Mouse (Mus musculus) R1 (cell line): ENCODE measurements around the gene Pld6.
A peak's percentile ranks its signal among the peaks of the same experiment; 100 is the strongest.

ENCODE experiments used
- DNase-seq: peaks from one replicate; pipeline ENCODE4 v3.0.0-alpha.2; 2018; ENCODE audit warnings: low read depth, low spot score

Gene Pld6

GRCm38 (mm10) chr11:59787199-59787781, at the start of gene Pld6:
Pld6 (minus strand) TSS chr11:59787645.
- DNase-seq = peak; percentile 92

DNA sequence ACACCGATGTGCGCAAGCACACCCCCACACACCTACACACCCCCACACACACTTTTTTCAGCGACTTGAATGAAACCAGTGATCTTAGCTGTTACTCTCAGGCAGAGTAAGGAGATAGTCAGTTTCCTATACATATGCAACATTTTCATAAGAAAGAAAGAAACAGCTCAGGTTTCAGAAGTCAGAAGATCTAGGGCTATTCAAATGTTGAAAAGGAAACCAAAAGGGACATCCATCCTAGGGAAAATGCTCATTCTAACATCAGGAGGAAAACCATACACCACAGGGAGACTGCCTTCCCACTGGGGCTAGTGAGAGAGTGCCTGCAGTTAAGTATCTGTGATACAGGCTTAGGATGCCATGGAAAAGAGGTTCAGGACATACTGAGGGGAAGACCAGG, 34.2 kb upstream of the Pld6 start:
- DNase-seq = peak; percentile 64

DNA sequence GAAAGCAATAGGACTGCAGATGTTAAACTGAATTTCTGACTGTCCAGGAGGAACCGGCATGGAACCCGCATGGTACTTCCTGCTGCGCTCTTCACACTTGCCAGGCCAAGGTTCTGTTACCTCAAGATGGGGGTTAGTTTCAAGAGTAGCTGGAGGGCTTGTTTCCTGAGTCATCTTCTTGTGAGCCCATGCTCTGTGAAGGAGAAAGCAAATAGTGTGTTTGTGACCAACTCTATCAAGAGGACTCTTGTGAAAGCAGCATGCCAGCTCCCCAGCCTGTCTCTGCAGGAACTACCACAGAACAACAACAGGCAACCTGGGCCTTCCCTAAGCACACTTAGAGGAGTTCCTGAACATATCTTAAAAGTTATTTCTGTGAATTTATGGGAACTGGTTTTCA, 30.5 kb upstream of the Pld6 start:
- no peak for DNase-seq

- DNase-seq = no peak
Measured at GRCm38 (mm10) chr11:59815482-59816065, 28.1 kb upstream of the Pld6 start.

- DNase-seq = no peak
Measured at GRCm38 (mm10) chr11:59814936-59815335, 27.5 kb upstream of the Pld6 start.

DNA sequence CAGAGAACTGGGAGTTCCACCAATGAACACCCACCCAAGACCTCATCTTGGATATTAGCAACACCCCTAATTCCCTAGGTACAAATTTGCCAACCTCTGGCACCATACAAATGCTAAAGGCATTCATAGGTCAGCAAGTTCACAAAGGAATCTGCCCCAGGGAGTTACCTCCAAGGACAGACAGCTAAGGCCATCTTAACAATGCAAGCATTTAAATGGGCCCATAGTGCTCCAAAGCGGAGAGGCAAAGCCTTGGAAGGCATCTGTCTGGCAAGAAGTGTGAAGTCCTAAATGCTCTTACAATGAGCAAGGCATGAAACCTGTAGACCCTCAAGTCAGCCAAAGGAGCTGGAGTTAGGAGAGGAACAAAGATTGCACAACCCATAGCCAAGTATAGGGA, 26.9 kb upstream of the Pld6 start:
- DNase-seq = peak; percentile 87

- DNase-seq = no peak
Measured at GRCm38 (mm10) chr11:59813276-59813675, 25.8 kb upstream of the Pld6 start.

DNA sequence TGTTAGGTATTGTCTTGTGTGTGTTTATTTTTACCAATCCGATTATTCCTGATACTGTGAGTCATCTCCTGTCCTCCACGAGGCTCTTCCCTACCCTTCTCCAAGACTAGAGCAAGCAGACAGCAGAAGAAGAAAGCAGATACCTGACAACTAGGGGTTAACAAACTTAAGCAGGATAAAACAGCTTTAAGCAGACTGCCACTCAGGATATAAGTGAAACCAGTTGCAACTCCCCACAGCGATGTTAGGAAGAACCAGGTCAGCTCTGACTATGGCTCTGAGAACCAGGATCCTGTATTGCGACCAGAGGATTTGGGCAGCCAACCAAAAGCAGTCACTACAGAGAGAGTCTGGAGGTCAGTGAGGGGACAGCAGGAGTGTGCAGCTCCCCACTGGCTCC, 23.8 kb upstream of the Pld6 start:
- DNase-seq = no peak

DNA sequence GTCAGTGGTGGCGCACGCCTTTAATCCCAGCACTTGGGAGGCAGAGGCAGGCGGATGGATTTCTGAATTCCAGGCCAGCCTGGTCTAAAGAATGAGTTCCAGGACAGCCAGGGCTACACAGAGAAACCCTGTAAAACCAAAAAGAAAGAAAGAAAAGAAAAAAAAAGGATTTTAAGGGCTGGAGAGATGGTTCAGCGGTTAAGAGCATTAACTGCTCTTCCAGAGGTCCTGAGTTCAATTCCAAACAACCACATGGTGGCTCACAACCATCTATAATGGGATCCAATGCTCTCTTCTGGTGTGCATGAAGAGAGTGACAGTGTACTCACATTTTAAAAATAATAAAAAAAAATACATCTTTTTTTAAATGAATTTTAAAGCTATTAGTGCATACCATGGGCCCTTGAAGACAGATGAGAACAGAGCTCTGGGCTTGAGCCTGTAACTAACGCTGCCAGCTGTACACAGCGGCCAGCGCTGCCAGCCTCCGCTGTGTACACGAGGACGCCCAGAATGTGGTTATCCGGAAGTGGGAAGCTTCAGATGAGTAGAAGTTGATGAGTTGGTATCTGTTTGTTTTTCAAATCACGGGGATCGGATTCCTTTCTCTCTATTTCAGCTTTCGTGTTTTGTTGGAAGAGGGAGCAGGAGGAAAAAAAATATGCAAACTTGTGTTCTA, 23.2 kb upstream of the Pld6 start:
- DNase-seq = no peak

- peak; percentile 92 for DNase-seq
Measured at GRCm38 (mm10) chr11:59809670-59810474, 22.4 kb upstream of the Pld6 start, which contains the start of gene Flcn. Flcn (minus strand) TSS chr11:59810016.

GRCm38 (mm10) chr11:59809071-59809669, 21.7 kb upstream of the Pld6 start:
- DNase-seq = no peak

DNA sequence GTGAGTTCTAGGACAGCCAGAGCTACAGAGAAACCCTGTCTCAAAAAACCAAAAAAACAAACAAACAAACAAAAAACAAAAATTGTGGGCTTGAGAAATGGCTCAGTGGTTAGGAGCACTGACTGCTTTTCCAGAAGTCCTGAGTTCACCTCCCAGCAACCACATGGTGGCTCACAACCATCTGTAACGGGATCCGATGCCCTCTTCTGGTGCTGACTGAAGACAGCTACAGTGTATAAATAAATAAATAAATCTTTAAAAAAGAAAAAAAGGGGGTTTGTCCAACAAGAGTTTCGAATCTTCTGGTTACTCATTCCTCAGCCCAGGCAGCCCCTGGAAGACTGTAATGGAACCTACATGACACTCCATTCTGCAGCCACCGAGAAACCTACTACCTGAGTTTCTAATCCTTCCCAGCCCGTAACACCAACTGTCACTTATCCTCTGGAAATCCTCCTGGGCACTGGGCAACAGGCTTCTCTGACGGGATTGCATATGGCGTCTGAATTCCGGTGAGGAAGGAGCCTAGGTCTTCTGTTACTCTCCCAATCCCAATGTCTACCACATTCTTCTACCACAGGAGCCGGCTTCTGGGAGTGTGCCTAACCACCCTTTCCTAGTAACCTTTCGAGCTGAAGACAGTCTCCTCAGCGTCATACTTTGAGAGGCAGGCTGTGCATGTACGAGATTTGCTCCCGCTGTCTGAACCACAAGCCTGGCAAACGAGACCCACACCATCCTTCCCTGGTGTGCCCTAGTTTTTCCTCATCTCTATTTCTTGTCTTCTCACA, 20.9 kb upstream of the Pld6 start:
- DNase-seq = no peak

DNA sequence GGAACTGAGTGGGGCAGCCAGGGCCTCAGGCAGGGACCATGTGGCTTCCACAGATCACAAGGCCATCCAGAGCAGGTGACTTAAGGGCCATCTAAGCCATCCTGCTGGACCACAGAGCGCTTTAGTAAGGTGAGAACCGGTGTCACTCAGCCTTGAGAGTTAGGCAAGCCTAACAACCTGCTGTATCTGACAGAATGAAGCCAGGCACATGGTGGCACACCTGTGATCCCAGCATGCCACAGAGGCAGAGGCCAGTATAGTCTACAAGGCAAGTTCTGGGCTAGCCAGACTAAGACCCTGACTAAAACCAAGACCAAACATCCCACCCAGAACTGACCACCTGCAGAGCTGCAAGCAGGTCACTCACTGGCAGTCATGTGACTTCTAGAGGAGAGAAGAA, 18.2 kb upstream of the Pld6 start:
- DNase-seq = no peak

DNA sequence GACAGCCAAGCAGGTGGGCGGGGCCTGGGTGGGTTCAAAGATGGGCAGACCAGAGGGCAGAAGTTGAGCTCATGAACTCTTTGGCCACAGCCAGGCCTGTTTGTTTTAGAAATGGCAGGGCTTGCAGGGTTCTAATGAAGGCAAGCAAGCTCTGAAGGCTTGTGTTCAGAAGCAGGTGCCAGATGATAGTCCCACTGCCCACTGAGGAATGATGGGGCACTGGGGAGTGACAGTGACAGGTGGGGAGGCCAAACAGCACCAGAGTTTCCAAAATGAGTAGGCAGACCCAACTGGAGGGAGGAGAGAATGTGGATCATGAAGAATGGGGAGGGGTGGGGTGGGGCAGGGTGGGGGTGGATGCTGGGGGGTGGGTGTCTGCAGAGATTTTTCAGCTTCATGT, 17.8 kb upstream of the Pld6 start:
- DNase-seq = no peak

GRCm38 (mm10) chr11:59804409-59805110, 17.1 kb upstream of the Pld6 start:
- DNase-seq = no peak

DNA sequence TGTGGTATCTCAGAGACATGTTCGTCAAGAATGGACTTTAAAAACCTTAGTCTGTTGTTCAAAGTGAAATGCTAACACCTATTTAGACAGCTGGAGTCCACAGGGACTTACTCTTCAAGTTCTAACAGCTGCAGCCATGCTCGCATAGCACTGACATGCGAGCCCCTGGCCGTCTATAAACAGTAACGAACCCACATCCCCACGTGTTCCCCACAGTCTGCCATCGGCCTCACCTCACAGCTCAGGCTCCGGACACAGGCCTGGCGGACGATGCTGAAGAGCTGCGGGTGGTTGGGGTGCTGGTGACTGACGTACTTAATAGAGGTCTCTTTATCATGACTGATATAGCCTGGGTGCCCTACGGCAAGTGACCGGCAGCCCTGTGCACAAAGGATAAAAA, 16.1 kb upstream of the Pld6 start:
- no peak for DNase-seq

- DNase-seq = no peak
Measured at GRCm38 (mm10) chr11:59801881-59802280, 14.4 kb upstream of the Pld6 start.

GRCm38 (mm10) chr11:59800412-59800811, 13.0 kb upstream of the Pld6 start:
- DNase-seq = peak; percentile 67

DNA sequence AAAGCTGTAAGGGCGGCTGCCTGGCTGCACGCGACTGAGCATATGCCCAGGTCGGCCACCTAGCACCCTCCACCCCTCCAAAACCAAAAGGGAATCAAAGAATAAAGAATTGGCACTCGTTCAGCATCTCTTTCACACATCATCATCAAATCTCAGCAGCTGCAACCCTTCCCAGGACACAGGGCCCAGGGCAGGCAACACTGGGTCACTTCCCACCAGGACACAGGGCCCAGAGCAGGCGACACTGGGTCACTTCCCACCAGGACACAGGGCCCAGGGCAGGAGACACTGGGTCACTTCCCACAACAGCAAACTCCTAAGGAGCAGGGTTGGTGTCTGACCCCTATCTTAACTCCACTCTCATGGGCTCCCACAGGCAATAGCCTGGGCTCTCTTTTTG, 5.9 kb upstream of the Pld6 start:
- DNase-seq = no peak

GRCm38 (mm10) chr11:59789311-59789710, 1.9 kb upstream of the Pld6 start:
- DNase-seq = no peak
